Mouse (Mus musculus): ENCODE measurements around the gene Chmp4b. TPM values are rescaled to one million over a fixed set of nuclear protein-coding genes. Genes with fewer than 3 reads are reported as not detected.

Gene Chmp4b
- polyA plus RNA-seq, 1 experiment = 272 TPM

- no peak for DNase-seq (ENCODE audit: low spot score)
Observed at GRCm38 (mm10) chr2:154717081-154717480, 65.6 kb downstream of the Chmp4b start.

DNA sequence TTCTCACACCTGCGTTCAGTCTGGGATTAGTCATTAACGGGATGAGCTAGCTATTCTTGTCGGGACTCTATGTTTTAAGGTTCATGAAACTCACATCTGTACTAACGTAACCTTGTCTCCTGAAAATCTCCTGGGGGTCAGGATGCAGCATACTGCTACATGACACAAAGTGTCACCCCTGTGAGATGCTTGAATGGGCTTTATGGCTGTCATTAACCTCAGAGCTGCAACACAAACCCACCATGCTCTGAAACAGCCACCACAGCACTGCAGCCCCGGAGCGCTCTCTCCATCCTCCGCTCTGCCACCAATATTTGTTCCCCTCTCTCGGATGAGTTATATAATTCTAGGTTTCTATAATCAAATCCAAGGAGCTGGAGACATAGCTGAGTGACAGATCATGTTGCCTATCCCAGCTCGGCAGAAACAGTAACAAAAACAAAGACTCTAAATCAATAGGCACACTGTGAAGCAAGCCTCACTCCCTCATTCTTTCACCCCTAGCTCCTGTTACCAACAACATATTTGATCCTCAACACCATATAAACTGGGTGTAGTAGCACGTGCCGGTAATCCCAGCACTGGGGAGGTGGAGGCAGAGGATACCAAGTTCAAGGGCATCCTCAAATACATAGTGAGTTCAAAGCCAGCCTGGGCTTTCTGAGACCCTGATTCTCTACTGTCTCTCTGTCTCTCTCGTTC is 67.5 kb downstream of the Chmp4b start:
- no peak for DNase-seq (ENCODE audit: low spot score)

GRCm38 (mm10) chr2:154720315-154720714 is 68.8 kb downstream of the Chmp4b start:
- no peak for DNase-seq (ENCODE audit: low spot score)

DNA sequence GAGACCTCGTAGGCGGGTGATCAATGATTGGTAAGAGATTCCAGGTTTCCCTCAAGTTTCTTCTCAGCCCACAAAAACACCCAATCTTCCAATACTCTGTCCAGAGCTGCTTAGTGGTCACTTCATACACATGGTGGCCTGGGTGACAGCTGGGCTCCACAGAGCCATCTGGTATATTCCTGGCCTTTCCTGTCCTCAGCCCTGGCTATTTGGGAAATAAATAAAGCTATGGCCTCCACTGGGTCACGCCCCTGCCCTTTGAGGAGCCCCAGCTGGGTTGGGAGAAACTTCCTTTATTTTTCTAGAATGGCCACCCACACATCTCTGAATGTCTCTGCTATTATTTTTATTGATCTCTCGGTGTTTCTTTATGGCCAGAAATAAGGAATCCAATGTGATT is 72.0 kb downstream of the Chmp4b start:
- no peak for DNase-seq (ENCODE audit: low spot score)

DNA sequence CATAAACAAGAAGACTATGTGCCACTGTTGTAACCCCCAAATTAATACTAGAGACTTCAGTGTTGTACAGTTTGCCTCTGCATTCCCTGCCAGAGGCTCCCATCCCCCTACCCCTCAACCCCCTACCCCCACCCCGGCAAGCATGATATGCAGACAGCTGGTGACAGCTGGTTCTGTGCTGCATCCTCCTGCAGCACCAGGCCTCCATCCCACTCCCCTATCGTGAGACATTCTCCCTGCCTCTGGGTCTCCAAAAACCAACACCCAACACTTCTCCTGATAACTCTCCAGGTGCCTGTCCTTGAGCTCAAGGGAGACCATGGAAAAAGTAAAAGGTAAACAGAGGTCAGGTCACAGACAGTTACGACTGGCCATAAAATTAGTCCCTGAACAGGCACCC is 78.2 kb downstream of the Chmp4b start:
- no peak for DNase-seq (ENCODE audit: low spot score)

- DNase-seq (ENCODE audit: low spot score) = no peak
Observed at GRCm38 (mm10) chr2:154730841-154731240, 79.3 kb downstream of the Chmp4b start.

- no peak for DNase-seq (ENCODE audit: low spot score)
Observed at GRCm38 (mm10) chr2:154731916-154732315, 80.4 kb downstream of the Chmp4b start.

- no peak for DNase-seq (ENCODE audit: low spot score)
Observed at GRCm38 (mm10) chr2:154732503-154733141, 81.1 kb downstream of the Chmp4b start.

DNA sequence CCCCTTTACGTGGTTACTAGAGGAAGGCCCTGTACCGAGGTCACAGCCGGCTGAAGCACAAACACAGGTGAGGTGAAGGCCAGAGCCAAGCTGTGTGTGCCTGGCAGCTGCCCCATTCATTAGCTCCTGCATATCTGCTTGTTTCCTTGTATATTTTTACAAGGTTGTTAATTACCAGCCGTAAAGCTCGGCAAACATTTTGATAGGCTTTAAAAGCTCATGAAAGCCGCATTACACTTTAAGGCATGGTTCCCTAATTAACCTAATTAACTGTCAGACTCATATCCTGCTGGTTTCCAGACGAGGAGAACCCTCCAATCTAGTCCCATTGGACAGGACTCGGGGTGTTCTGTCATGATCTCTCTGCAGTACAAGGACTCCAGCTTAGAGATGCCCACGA is 83.5 kb downstream of the Chmp4b start:
- DNase-seq (ENCODE audit: low spot score) = no peak

- DNase-seq (ENCODE audit: low spot score) = no peak
Observed at GRCm38 (mm10) chr2:154735416-154735815, 83.9 kb downstream of the Chmp4b start.

- DNase-seq (ENCODE audit: low spot score) = no peak
Observed at GRCm38 (mm10) chr2:154735986-154736385, 84.5 kb downstream of the Chmp4b start.

- DNase-seq (ENCODE audit: low spot score) = no peak
Observed at GRCm38 (mm10) chr2:154738621-154739020, 87.1 kb downstream of the Chmp4b start.

GRCm38 (mm10) chr2:154742911-154743819 is 91.7 kb downstream of the Chmp4b start:
- no peak for DNase-seq (ENCODE audit: low spot score)

DNA sequence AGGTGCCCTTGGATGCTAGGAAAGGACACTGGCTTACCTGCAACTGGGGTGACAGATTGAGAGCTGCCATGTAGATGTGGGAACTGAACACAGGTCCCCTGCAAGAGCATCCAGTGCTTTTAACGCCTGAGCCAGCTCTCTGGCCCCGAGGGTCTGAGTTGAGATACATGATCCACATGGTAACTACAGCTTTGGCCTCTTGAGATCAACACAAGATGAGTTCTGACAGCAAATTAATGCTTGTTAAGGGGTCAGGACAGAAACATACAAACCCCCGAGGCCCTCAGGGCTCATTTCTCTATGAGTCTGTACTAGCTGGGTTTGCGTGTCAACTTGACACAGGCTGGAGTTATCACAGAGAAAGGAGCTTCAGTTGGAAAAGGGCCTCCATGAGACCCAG is 92.4 kb downstream of the Chmp4b start:
- DNase-seq (ENCODE audit: low spot score) = no peak

Other genes with a start within 250 kb of the Chmp4b start
- 16.5 and 17.7 TPM in 2 replicates for gene Snta1, start 243.6 kb upstream of the Chmp4b start, polyA plus RNA-seq (2012; rRNA removed)
- gene Cbfa2t2, start 215.2 kb upstream of the Chmp4b start, polyA plus RNA-seq (2012; rRNA removed) = 16.2 and 16.6 TPM in 2 replicates
- gene 1700003F12Rik, start 104.6 kb upstream of the Chmp4b start, polyA plus RNA-seq (2012; rRNA removed) = 0.41 and 0.44 TPM in 2 replicates
- not detected in 2 replicates for gene Actl10, start 99.9 kb upstream of the Chmp4b start, polyA plus RNA-seq (2012; rRNA removed)
- gene Necab3, start 92.8 kb upstream of the Chmp4b start, polyA plus RNA-seq (2012; rRNA removed) = 0.62 and 1.2 TPM in 2 replicates
- 5.0 TPM in 2 replicates for gene E2f1, start 81.8 kb upstream of the Chmp4b start, polyA plus RNA-seq (2012; rRNA removed)
- gene Pxmp4, start 48.0 kb upstream of the Chmp4b start, polyA plus RNA-seq (2012; rRNA removed) = 34.3 and 37.0 TPM in 2 replicates
- 3.6 and 3.7 TPM in 2 replicates for gene Zfp341, start 38.4 kb upstream of the Chmp4b start, polyA plus RNA-seq (2012; rRNA removed)
- gene 4930519P11Rik, start 38.3 kb upstream of the Chmp4b start, polyA plus RNA-seq (2012; rRNA removed) = 0.43 and 0.49 TPM in 2 replicates
- gene Gm14214, start 118.3 kb downstream of the Chmp4b start, polyA plus RNA-seq (2012; rRNA removed) = not detected in 2 replicates
- 196 and 218 TPM in 2 replicates for gene Raly, start 139.4 kb downstream of the Chmp4b start, polyA plus RNA-seq (2012; rRNA removed)
- not detected in 2 replicates for gene a, start 139.7 kb downstream of the Chmp4b start, polyA plus RNA-seq (2012; rRNA removed)
- gene Eif2s2, start 241.2 kb downstream of the Chmp4b start, polyA plus RNA-seq (2012; rRNA removed) = 52.1 and 58.6 TPM in 2 replicates